Mouse (Mus musculus) right cerebral cortex, adult 2 months (tissue): ENCODE data around the gene Fshr.
"Not testable (repeated sequence)": the region's sequence is repeated elsewhere in the genome, so short reads cannot be mapped to it uniquely, and the experiment has no call there.

Source experiments
- DNase-seq, 2 experiments: peaks; one replicate each; pipeline ENCODE4 v3.0.0; 2021 to 2022; ENCODE audit warnings: low spot score in 2 of 2

Fshr gene

GRCm38 (mm10) chr17:89200575-89200974 is at the start of gene Fshr:
TSS of gene Fshr (minus strand) at chr17:89200675.
- no peak for DNase-seq

DNA sequence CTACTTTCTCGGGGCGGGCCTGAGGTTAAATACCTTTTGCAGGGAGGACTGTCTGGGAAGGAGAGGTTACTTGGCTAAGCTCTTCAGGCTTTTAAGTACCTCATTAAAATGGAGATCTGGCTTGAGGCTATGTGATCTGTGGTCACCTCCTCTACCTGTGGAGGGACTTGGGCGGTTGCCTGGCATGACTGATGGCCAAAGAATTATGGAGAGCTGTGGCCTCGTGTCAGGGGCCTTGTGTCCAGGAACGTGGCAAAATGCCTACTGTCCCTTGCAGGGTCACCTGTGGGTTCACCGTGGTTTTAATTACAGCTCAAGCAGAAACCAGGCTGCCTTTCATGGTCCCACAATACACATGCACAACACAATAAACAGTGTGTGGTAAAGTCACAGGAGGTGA is 1.7 kb upstream of the Fshr start:
- no peak for DNase-seq

GRCm38 (mm10) chr17:89173545-89173944 is 26.9 kb downstream of the Fshr start:
- DNase-seq, result no peak

DNA sequence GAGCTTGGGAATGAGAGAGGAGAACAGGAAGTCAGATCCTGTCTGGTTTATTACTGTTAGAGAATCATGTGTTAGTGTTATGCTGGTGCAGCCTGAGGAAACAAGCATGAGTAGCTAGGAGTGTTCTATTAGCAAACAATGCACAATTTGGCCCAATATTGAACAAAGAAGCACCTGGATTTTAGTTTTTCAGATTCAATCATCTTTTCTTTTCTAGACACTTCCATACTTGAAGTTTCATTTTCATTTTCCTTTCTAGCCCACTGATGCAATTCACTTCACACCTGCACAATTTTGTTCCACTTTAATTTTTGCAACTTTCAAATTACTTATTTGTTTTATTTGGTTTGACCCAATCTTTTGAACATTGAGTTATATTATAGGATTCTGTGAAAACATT is 35.7 kb downstream of the Fshr start:
- no peak for DNase-seq

GRCm38 (mm10) chr17:89162475-89162874 is 38.0 kb downstream of the Fshr start:
- no peak for DNase-seq

DNA sequence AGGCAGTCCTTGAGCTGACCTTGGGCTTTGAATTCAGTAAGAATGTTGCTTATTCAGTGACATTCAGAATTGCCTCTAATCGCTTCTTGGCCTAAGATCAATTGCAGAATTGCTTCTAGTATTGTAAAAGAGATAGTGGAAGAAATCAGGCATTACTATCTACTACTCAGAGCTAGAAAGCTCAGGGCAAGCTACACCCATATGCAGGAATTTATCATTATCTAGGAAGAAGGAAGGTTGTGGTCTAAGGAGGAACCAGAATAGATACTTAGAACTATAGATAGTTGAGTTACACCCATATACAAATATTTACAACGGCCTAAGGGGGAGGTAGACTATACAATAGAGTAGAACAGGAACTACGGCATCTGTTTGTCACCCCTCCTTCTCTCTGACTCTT is 41.1 kb downstream of the Fshr start:
- DNase-seq, result not testable (repeated sequence)

DNA sequence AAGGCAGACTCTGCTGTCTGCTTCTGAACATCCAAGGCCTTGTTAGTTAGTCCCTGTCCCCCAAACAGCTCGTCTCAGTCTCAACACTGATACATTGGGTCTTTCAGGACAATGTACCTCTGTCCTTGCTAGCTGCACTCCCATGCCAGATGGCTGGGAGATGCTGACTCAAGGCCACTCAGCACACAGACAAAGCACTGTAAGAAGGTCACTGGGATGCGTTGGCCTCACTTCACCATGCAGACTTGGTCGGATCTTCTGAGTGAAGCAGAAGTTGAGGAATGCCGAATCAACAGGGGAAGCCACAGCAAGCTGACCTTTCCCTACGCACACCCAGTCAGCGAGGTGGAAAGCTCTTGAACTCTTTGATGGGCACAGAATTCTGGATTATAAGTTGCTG is 55.7 kb downstream of the Fshr start:
- DNase-seq, result no peak

- DNase-seq, result no peak
Observed at GRCm38 (mm10) chr17:89120023-89120422, 80.5 kb downstream of the Fshr start.

DNA sequence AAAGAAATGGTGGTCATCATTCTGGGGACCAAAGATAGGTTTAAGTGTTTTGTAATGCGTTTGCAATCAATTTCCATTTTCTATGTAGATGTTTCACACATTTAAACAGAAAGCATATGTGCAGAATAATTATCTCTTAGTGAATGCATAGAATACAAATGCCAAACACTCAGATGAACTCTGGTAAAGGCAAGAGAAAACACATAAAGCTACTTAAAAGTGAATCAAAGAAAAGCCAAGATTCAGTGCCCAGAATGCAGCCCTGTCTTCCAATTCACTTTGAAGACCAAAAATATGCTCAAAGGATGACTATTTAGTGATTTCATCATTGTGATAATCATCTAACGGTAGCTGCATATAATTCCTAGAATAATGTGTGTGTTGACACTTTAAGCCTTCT is 81.2 kb downstream of the Fshr start:
- DNase-seq, result no peak

- DNase-seq, result no peak
Observed at GRCm38 (mm10) chr17:89113944-89114343, 86.5 kb downstream of the Fshr start.

- no peak for DNase-seq
Observed at GRCm38 (mm10) chr17:89100719-89101350, 99.6 kb downstream of the Fshr start.

DNA sequence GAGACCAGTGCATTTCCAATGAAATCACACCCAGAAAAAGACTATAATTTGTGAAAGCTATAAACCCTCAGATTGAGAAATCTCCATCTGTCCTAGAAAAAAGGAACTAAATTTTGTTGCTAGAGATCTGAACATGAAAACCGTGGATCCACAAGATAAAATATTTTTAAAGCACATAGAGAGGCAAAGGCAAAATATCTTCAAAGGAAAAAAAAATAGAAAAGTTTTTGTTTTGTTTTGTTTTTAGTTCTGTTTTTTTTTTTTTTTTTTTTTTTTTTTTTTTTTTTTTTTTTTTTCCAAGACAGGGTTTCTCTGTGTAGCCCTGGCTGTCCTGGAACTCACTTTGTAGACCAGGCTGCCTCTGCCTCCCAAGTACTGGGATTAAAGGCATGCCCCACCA is 100.7 kb downstream of the Fshr start:
- DNase-seq, result not testable (repeated sequence)

- DNase-seq, result no peak
Observed at GRCm38 (mm10) chr17:89089692-89090475, 110.6 kb downstream of the Fshr start.

- no peak for DNase-seq
Observed at GRCm38 (mm10) chr17:89082897-89083296, 117.6 kb downstream of the Fshr start.

DNA sequence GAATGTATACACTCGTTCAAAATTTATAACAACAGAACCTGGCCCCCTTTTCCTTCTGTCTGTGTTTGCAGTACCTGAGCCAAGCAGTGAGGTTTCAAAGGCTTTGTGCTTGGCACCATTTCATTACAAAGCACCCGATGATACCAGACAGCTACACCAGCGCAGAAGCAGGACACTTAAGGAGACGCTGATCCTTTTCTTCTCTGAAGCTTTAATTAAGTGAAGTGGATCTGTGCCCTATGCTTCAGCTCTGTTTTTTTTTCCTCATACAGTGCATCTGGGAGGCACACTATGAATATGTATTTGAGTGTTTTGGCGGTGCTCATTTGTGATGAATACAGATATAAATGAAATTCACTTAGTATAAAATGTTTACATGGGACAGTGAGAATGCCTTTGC is 120.8 kb downstream of the Fshr start:
- DNase-seq, result no peak

- DNase-seq, result no peak
Observed at GRCm38 (mm10) chr17:89064327-89065095, 136.0 kb downstream of the Fshr start.

DNA sequence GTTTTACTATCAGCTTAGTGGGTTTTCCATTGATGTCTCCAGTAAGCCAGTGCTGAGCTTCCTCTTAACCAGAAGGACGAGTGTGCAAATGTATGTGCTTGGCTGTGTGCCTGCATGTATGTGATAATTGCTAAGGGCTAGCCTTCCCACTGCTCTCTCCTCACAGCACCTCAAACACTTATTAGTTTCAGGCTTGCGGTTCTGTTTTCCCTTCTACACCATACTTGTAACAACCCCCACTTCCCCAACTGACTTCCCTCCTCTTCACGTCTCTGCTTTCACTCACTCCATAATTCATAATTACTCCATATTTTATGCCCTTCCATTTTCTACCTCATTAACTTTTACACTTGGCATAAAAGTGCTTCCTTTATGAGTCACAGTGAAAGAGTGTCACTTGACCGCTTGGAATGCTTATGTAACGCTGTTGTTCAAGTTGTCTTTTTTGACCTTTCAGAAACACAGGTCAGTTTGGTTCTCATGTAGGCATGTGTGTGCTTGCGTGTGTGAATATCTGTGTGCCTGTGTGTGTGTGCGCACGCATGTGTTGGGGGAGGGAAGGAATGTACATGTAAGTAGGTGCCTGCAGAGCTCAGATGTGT is 138.0 kb downstream of the Fshr start:
- no peak for DNase-seq

GRCm38 (mm10) chr17:89051031-89051563 is 149.4 kb downstream of the Fshr start:
- no peak for DNase-seq

- DNase-seq, result no peak
Observed at GRCm38 (mm10) chr17:89049071-89049470, 151.4 kb downstream of the Fshr start.

DNA sequence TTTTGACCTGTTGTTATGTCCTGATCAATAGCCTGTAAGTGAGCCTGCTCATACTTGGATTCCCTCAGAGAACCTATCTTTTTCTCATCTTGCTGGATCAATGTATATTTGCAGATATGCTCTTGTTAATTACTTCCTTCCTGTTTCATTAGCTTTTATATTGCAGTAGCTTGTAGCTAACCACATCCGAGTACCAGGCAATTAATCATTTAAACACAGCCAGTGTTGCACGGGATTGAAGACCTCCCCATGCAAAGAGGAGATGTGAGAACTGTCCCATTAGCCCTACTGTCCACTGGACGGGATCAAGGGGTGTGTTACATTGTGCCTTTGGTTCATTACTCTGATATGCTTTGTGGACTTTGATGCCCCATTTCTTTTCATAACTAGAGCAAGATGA is 154.5 kb downstream of the Fshr start:
- DNase-seq, result no peak

DNA sequence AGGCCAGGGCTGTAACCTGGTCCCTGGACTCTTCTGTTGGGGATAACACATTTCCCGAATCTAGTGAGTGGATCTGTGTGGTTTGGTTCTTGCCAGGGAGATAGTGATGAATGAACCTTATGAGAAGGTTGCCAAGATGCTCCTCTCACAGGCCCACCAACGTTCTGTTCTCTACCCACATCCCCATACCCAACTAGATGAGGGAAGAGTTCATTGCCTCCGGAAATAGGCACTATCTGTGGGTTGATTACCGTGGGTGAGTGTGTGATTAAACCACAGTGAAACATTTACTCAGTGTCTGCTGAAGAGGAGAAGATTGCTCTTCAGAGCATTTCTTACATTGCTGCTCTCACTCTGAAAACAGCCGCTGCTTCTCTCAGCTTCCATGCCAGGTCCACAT is 163.8 kb downstream of the Fshr start:
- DNase-seq, result peak; percentile 53 to 57

DNA sequence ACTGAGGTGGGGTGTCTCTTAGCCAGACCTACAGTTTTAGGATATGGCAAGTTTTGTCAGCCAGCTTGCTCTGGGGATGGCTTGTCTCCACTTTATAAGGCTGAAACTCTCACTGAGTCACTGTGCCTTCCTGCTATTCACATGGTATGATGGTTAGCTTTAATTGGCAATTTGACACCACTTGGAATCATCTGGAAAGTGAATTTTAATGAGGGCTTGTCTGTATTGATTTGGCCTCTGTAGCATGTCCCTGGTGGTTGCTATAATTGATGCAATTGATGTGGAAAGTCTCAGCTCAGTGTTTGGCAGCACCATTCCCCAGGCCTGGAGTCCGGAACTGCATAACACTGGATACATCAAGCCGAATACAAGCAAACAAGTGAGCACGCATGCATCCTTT is 164.4 kb downstream of the Fshr start:
- no peak for DNase-seq
